Mouse (Mus musculus) testis, adult 2 months (tissue): ENCODE data around the gene Shc3.

Experiments
- CTCF ChIP-seq: fragments of 200-500 bp; IDR thresholded peaks from 2 replicates; pipeline ENCODE4 v1.5.1; 2012; ENCODE audit warnings: low read depth, mild to moderate bottlenecking, inconsistent platforms, low read length, moderate library complexity; ENCODE audit not compliant: control insufficient read depth, insufficient read depth, insufficient replicate concordance
- POLR2A ChIP-seq: fragments of 200-500 bp; IDR thresholded peaks from 2 replicates; pipeline ENCODE4 v1.6.1; 2012; ENCODE audit warnings: low read depth, mild to moderate bottlenecking, inconsistent platforms, low read length, moderate library complexity; ENCODE audit not compliant: control insufficient read depth

- TF ChIP-seq CTCF (no peak), POLR2A (no peak)
Measured at GRCm38 (mm10) chr13:51539816-51540215, 29.4 kb downstream of the Shc3 start.
